Mouse (Mus musculus) testis, adult 2 months (tissue): ENCODE measurements around the gene Gtf2e1.

Experiments used
- CTCF ChIP-seq: fragments of 200-500 bp; IDR thresholded peaks from 2 replicates; pipeline ENCODE4 v1.5.1; 2012; ENCODE audit warnings: low read depth, mild to moderate bottlenecking, inconsistent platforms, low read length, moderate library complexity; ENCODE audit not compliant: control insufficient read depth, insufficient read depth, insufficient replicate concordance
- POLR2A ChIP-seq: fragments of 200-500 bp; IDR thresholded peaks from 2 replicates; pipeline ENCODE4 v1.6.1; 2012; ENCODE audit warnings: low read depth, mild to moderate bottlenecking, inconsistent platforms, low read length, moderate library complexity; ENCODE audit not compliant: control insufficient read depth

DNA sequence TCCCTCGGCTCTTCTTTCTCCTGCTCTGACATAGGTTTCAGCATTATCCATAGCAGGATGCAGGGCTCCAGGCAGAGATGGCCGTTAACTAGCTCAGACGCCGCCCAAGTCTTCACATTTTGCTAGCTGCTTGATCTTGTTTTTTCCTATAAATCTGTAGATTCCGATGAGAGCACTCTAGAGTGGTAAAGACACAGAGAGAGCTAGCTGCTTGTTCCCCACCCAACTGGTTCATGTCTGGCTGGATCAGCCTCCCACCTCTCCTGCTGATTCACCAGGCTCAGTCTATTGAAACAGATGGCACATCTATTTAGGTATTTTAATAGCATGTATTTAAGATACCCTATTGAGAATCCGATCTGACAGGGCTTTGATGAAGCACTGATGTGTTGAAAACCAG, 44.6 kb downstream of the Gtf2e1 start:
- TF ChIP-seq CTCF (no peak), POLR2A (no peak)
